Mouse (Mus musculus): ENCODE measurements around the gene Pcca.
A peak's percentile ranks its signal among the peaks of the same experiment; 100 is the strongest.

The Pcca gene

DNA sequence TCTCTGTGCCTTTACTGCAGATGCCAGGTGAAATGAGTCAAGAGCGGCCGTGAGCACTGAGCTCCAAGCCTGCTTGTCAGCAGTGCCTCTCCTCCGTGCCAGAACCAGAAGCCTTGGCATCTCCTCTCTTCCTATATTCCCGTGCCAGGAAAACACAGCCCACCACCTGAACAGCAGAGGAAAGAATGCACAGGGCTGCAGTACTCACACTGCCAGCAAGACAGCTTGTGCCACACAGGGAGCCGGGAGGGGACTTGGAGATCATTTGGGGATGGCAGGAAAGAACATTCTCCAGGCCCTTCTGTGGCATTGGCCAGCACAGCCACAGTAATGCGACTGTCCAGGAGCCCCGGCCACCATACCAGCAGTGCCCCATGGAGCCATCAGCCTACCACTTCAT lies 351.8 kb downstream of the Pcca start:
- DNase-seq (ENCODE audit: low spot score) = no peak

DNA sequence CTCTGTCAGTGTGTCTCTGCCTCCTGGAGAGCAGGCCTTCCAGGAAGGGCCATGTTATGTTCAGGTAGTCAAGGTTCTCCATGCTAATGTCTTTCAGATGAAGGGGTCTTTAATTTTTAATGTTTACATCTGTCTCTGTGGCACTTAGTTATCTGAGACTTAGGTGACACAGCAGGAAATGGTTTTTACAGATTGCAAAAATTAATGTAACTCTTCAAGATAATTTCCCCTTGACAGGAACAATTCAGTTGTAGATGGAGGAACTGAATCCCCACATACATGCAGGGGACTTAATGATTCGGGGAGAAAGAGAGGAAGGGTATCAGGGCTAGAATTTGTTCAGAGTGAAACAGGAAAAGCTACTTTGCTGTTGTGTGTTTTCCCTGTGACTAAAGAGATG lies 353.2 kb downstream of the Pcca start:
- DNase-seq (ENCODE audit: low spot score) = no peak

DNA sequence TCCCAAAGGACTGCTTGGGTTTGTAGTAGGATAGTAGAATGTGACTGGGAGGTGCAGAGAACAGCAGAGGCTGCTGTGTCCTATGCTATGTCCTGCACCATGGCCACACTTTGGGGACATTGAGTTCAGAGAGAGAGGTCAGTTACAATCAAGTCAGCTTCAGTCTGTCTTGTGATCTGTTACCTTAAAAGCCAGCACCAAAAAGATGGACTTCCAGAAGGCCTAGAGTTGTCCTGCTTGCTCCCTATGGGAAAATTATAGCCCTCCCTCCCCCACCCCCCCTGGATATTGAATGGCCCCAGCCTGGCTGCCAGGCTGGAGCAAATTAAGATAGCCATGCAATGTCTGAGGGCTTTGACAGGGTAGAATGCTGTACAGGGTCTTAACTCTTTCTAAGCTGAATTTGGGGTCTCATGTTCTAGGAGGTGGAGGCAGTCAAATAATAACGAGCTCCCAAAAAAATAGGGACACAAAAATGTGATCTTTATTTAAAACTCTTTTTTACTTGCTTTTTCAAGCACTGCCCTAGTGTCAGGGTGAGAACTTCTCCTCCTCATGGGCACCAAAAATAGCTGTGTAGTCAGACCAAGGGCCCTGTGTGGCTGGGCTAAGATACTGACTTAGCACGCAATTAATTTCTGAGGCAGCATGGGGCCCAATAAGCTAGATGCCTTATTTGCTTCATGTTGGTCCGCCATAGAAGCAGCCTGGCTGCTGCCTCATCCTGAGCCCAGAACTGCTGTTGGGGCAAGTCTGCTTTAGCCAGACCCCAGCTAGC lies 353.8 kb downstream of the Pcca start:
- DNase-seq (ENCODE audit: low spot score) = no peak

DNA sequence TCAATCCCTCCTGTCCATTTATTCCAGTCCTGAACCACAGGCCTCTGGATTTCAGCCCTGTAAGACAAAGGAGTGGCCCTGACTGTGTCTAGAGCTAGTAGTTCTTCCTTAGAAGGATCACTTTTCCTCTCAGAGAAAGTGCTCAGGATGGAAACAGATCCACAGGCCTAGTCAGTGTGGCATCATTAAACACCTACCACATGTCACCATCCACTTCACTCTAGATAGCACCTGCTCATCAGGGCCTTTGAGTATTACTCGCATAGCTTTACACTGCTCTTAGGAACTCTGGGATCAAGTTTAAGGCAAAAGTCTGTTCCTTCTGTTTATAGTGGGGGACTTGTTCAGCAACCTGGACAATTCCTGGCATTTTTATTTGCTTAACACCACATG lies 354.4 kb downstream of the Pcca start:
- DNase-seq (ENCODE audit: low spot score) = no peak

DNA sequence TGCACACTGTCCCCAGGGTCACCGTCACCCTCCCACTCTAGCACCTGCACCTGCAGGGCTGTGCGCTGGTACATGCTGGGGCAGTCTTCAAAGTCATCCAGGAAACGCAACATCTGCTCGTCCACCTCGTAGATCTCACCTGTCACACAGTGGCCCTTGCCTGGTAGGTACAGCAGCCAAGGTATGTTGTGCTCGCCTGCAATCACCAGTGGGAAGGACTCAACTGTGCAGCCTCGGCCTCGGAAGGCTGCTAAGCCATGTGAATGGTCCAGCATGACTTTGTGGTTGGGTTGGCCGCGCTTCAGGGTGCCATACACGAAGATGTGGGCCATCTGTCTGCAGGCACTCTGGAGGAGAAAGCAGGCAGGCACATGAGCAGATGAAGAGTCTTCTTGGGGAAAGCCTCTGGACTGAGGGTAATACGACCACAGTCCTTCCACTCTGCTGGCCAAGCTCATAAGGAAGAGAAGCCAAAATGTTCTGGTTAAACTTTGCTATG lies 357.4 kb downstream of the Pcca start:
- no peak for DNase-seq (ENCODE audit: low spot score)

DNA sequence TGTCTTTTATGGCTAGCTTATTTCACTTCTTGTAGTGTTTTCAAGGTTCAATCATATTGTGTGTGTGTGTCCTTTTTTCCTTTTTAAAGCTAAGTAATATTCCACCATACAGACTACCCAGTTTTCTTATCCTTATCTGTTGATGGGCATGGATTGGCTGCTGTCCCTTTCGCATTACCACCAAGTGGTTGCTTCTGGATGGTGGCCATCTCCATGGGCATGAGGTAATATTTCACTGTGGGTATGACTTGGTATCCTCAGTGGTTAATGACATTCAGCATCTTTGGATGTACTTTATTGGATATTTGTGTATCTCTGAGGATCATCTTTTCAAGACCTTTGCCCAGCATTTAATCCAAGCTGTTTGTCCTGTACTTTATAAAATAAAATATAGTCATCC lies 362.0 kb downstream of the Pcca start:
- DNase-seq (ENCODE audit: low spot score) = no peak

DNA sequence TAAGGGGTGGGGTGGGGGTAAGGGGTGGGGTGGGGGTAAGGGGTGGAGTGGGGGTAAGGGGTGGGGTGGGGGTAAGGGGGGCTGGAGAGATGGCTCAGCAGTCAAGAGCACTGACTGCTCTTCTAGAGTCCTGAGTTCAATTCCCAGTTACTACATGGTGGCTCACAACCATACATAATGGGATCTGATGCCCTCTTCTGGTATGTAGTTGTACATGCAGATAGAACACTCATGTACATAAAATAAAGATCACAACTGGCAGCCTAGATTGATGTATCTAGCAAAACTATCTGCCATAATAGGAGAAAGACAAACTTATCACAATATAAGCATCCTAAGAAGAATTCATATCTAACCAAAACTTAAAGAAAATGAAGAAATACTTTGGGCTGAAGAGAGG lies 364.4 kb downstream of the Pcca start:
- no peak for DNase-seq (ENCODE audit: low spot score)

DNA sequence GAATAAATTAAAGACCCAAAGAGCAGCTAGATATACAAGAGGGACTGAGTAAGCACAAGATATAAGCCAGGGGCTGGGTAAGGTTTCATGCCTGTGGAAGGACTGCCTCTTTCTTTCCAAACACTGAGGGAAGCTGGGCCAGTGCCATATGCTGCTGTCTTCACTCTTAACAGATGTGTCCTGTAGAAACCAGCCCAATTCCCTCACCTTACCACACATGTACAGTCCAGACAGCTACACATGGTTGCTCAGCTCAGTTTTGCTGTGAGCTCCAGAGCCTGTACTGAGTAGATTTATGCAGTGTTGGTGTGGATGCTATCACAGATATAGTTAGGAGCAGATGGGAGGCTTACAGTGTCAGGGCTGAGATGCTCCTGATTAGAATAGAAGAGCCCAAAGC lies 366.6 kb downstream of the Pcca start:
- DNase-seq (ENCODE audit: low spot score) = no peak

DNA sequence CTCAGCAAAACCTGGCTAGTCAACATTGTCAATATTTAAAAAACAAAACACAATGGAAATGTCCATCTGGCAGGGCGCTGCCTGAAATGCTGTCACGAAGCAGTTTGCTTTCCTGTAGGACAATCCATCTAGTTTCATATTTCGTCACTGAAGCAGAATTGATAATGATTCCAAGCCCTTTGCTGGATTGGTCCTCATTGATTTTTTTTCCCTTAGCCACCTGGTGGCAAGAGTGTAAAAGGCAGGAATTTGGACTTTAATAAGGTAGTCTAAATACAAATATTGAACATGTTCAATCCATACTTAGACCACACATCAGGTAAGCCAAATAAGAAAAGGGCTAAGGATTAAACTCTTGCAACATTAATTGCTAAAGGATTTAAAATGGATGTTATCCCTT lies 367.1 kb downstream of the Pcca start:
- DNase-seq (ENCODE audit: low spot score) = no peak

DNA sequence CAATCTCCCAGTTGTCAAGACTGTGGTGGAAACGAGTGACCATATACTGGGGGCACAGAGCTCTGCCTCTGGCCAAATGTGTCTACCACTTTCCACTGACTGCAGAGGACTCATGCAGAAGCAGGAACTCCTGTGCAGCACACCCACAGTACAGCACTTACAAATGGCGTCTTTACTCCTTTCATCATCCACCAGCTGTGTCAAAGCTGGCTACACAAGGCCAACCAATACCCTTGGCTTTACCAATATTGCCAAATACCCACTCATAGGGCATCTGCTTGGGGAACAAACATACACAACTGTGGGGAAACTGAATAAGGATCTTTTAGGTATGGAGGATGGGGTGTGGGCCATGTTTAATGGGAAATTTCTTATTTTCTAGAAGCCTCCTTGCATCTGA lies 367.6 kb downstream of the Pcca start:
- DNase-seq (ENCODE audit: low spot score) = no peak

DNA sequence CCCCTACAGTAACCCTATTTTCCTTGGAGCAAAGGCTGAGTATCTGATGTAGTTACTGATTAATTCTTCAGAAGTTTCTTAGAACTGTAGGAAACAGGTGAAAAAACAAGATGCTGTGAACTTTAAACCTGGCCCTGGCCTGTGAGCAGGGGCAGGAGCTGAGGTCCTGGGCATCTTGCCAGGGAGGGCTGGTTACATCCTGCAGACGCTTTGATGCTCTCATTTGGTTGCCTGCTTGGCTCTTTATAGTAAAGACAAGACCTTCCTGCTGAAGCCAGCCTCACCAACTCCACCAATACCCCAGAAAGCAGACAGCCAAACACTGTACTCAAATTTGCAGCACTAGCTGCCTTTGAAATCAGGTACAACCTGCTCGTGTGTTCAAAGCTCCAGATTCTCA lies 368.0 kb downstream of the Pcca start:
- DNase-seq (ENCODE audit: low spot score) = peak; percentile 57

DNA sequence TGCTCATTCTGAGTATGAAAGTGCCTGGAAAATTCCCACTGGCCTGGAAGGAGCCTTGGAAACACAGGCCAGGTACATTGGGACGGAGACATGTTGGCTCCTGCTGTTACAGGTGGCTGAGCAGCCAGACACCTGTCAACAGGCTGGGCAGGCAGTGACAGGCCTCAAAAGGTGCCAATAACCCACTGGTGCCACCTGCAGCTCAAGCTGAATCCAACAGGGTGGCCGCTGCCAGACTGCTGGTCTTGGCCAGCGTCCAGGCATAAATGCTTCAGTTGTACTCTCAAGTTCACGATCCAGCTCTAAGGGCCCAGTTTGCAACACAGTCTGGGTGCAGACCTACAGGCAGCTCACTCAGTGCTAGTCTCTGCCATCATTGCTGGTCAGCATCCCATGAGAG lies 368.8 kb downstream of the Pcca start:
- DNase-seq (ENCODE audit: low spot score) = no peak

DNA sequence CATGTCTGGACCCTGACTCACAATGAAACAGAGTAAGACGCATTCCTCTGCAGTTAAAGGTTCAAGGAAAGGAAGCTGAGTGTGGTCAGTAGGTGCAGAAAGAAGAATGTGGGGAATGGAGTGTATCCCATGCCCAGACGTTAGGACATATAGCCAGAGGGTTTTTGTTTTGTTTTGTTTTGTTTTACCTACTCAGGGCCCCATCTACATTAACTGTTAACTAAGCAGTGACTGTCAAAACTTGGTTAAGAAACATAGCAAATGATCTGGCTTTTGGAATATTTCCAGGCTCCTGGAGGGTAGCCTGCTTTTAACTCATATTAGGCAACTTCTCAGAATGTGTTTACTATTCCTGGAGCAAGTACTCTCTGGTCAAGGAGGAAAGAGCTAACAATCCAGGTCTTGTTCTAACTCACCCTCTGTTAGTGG lies 369.8 kb downstream of the Pcca start:
- peak; percentile 37 for DNase-seq (ENCODE audit: low spot score)

DNA sequence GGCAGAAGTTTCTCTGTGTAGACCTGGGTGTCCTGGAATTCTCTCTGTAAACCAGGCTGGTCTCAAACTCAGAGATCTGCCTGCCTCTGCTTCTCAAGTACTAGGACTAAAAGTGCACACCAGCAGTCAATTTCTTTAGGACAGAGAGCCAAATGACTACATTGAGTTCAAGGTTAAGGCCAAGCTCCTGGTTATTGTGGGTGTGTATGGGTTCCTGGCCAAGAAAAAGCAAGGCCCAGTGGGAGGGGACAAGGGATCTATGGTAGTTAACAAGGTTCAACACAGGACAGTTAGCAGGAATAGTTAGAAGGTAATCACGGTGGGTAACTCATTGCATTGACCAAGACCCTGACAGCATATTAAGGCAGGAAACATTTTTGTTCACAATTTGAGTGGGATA lies 370.9 kb downstream of the Pcca start:
- DNase-seq (ENCODE audit: low spot score) = no peak

DNA sequence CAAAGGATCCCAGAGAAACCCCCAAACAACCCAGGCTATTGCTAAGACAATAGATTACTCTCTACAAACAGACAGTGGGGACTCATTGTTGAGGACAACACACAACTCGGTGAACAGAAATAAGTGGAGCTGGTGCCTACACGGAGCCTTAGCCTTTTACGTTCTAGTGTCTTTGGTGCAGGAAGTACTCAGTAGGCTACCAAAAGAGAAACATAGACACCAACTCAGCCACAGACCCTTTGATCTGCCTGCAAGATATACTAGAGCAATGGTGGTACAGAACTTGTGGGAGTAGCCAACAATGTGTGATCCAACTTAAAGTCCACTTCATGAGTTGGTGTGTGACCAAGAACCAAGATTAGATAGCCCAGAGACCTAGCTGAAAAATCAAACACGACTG lies 374.0 kb downstream of the Pcca start:
- DNase-seq (ENCODE audit: low spot score) = no peak

DNA sequence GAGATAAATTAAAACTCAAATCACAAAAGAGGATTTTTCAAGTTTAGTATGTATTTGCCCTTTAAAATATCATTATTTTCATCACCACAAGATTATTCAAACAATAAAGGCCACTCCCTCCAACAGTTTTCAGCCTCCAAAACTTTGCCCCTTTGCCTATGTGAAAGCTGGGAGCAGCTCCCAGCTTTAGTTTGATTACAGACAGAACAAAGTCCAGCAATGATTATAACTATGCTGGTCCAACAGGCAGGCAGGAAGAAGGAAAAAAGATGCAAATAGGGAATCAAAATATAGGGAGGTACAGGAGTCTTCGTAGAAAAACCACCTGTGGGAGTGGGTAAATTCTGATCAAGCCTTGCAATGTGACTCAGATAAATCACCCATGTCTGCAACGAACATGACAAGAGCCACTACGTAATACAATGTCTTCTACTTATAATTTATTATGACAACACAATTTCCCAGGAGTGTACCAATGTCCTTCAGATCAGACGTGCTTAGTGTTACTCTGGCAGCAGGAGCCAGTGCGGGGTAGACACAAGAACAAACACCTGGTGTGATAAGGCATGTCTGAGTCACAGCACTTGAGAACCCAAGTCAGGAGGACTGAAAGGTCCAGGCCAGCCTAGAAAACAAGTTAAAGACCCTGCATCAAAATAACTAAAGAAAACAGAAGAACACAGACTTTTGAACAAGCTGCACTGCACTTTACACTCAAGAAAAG lies 375.4 kb downstream of the Pcca start:
- no peak for DNase-seq (ENCODE audit: low spot score)

DNA sequence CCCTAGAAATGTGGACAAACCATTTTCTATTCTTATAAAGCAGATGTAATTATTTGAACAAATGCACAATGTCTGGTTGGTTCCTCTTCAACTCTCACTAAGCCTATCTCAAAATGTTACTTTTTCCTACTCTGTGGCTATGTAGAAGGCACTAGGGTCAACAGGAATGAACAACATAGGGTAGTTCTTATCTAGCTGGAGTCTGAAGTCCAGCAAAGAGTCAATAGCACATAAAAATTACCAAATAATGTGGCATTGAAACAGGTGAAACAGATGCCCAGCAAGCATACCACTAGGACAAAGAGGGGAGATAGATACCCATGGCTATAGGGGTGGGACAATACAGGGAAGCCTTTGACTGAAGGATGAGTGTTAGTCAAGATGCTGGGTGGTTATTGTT lies 377.1 kb downstream of the Pcca start:
- DNase-seq (ENCODE audit: low spot score) = no peak

DNA sequence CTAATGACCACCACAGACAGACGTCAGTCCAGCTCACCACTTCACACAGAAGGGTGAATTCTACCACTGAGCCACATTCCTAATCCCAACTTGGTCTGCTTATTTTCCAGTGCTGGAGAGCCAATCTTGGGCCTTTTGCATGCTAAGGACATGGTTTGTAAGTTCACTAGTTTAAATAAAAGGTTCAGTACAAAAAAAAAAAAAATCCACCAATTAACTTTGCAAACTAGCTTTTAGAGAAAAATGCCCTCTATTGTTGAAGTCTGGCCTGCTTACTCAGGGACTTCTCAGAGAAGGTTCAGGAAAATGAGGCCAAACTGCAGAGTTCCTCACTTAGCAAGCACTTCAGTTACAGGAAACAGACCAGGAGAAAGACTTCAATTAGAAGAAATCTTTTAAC lies 378.0 kb downstream of the Pcca start:
- DNase-seq (ENCODE audit: low spot score) = no peak

DNA sequence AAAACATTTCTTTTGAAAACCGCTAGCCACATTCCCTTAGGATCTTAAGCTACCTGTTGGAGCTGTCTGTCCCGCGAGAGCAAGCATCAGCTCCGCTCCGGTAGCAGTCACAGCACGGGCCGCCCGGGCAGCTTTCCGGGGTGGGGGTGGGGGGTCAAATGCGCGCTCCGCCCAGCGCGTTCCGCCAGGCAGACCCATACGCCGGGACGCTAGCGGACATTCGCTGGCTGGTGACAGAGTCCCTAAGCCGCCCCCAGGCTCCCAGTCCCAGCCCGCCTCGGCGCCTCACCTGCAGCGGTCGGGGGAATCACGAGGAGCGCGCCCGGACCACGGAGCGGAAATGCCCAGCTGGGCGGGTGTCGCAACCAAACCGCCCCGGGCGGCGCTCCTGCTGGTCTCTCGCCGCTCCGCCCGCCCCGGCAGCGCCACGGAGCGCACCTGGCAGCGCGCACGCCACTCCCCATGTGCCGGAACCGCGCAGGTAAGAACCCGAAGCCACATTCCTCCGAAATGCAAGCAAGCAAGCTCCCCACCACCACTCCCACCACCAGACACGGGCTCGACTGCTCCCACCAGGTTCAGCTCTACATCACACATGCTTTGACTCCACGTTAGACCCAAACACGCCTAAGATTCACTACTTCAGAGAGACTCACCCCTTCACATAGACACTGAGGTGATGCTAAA lies 378.8 kb downstream of the Pcca start:
- peak; percentile 81 for DNase-seq (ENCODE audit: low spot score)

DNA sequence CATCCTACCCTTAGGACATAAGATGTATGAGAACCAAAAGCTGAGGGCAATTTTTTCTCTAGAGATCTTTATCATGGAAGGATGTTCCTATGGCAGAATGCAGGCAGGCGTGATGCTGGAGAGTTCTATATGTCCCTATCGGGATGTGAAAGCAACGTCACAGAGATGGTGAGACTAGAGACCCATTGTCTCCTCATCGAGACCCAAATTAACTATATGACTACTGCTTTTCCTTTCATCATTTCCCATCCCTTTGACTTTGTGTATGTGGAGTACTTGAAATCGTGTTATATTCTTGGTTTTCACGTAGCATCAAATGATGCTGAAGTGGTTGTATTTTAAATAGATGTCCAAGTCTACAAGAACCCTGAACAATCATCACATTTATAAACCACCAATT lies 379.5 kb downstream of the Pcca start, which contains the start of gene Ggact:
Gene Ggact (minus strand): TSS at position 101 of the 400 bp plus-strand sequence.
- DNase-seq (ENCODE audit: low spot score) = no peak

DNA sequence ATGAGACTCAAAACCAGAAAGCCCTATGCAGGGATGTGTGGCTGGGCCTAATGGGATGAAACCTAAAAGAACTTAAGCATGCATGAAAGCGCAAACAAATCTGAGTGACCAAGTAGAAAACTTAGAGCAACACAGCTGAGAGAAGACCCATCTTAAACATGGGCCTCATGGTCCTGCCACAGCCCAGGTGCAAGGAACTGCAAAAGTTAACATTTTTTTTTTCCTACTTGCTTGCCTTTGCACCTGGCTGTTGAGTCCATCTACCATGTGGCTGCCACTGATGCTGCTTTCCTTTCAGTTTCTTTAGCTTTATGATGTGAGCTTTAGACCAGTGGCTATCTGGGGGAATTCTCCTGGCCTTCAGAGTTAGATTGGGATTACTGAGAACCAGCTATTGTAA lies 383.6 kb downstream of the Pcca start:
- no peak for DNase-seq (ENCODE audit: low spot score)

DNA sequence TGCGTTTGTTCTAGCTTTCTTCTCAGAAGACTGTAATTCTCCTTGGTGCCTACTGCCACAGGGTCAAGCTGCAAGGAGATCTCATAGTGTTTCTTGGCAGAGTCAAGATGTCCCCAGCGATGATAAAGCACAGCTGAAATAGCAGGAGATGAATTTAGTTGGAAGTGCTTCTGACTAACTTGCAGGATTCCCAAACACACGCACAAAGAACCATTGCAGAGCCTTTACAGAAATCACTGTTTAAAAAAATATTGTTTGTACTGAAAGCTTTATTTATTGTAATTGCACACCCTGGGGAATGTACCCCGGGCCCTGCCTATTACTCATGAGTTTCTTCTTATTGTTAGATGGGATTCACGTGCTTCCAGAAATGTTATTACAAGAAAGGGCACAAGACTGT lies 385.9 kb downstream of the Pcca start:
- DNase-seq (ENCODE audit: low spot score) = no peak

DNA sequence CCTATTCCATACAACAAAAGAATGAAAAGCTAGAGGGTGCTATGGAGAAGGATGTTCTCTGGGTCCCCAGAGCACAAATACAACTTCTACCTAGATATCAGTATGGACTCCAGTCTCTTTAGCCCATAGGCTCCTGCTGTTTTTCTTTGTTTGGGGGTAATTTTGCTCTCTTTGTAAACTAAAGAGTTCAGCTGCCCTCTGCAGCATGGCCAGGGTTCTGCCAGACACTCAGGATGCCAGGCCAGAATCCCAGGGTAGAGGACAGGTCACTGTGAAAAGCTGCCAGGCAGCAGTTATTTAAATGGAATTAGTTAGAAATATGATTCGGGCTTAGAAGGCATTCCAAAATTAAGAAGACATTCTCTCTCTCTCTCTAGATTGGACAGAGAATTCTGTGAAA lies 402.3 kb downstream of the Pcca start:
- no peak for DNase-seq (ENCODE audit: low spot score)

Data from yolk sac, embryonic 10.5 days (tissue).